Mouse (Mus musculus) midbrain, embryonic 12.5 days (tissue): ENCODE results near the gene Ets2. TPM values are rescaled to one million over a fixed set of nuclear protein-coding genes. Genes with fewer than 3 reads are reported as not detected.
"Not testable (repeated sequence)": the region's sequence is repeated elsewhere in the genome, so short reads cannot be mapped to it uniquely, and the experiment has no call there.

Experiments used
- ATAC-seq: fragments of 200-750 bp; cut with Nextera tagmentation; 2 replicates; pipeline ENCODE4 v1.8.0; 2017; ENCODE audit warnings: low read depth, moderate TSS enrichment, moderate library complexity; ENCODE audit not compliant: low FRiP score
- H3K27ac ChIP-seq: fragments of 300-500 bp; sonication (generic); replicated peaks from 2 replicates; pipeline ENCODE4 v1.5.1; 2016; ENCODE audit warnings: mild to moderate bottlenecking
- H3K27me3 ChIP-seq: fragments of 300-500 bp; sonication (generic); 2 replicates; pipeline ENCODE4 v1.6.1; 2016; ENCODE audit warnings: mild to moderate bottlenecking
- H3K36me3 ChIP-seq: fragments of 300-500 bp; sonication (generic); 2 replicates; pipeline ENCODE4 v1.6.1; 2016
- H3K4me1 ChIP-seq: fragments of 300-500 bp; sonication (generic); 2 replicates; pipeline ENCODE4 v1.6.1; 2016
- H3K4me2 ChIP-seq: fragments of 300-500 bp; sonication (generic); replicated peaks from 2 replicates; pipeline ENCODE4 v1.6.1; 2016; ENCODE audit warnings: mild to moderate bottlenecking, moderate library complexity
- H3K4me3 ChIP-seq: fragments of 300-500 bp; sonication (generic); 2 replicates; pipeline ENCODE4 v1.5.1; 2016; ENCODE audit warnings: mild to moderate bottlenecking
- H3K9ac ChIP-seq: fragments of 300-500 bp; sonication (generic); replicated peaks from 2 replicates; pipeline ENCODE4 v1.6.1; 2016; ENCODE audit warnings: mild to moderate bottlenecking, moderate library complexity
- H3K9me3 ChIP-seq: fragments of 300-500 bp; sonication (generic); 2 replicates; pipeline ENCODE4 v1.6.1; 2016; ENCODE audit warnings: mild to moderate bottlenecking
- WGBS: fragments of 180-500 bp; shearing (Covaris S2); methylation state at CpG from one replicate; pipeline ENCODE4 v1.1.7; 2016; 5-methylcytosine and 5-hydroxymethylcytosine counted together
- polyA plus RNA-seq: library from polyadenylated mRNA; unstranded; fragments of >200 nt; fragmentation: Nextera tagmentation; extraction: Ambion mirVana; gene quantifications from 2 replicates; pipeline ENCODE4 v1.2.1, GENCODE M21; 2016

Ets2 gene
- polyA plus RNA-seq, 1 experiment from 2014 or later, result 21.2 TPM

GRCm38 (mm10) chr16:95759988-95760391 is 58.1 kb downstream of the Ets2 start:
- Histone ChIP-seq H3K9ac (no peak overlapping the region), H3K27ac (no peak overlapping the region), H3K4me2 (no peak overlapping the region), H3K4me1 (no peaks in the 10 kb centered on the region), H3K4me3 (no peak overlapping the region), H3K36me3 (no peaks in the 10 kb centered on the region), H3K9me3 (no peaks in the 10 kb centered on the region), H3K27me3 (no peaks in the 10 kb centered on the region)
- no peak for ATAC-seq
- WGBS, result 73% methylated on average over 6 of the region's 6 CpGs

GRCm38 (mm10) chr16:95761742-95762141 is 59.9 kb downstream of the Ets2 start:
- WGBS, result 92% methylated on average over 6 of the region's 6 CpGs
- H3K4me3 ChIP-seq, result no peak overlapping the region
- no peak overlapping the region for H3K9ac ChIP-seq
- H3K27me3 ChIP-seq, result no peaks in the 10 kb centered on the region
- H3K9me3 ChIP-seq, result no peaks in the 10 kb centered on the region
- H3K4me1 ChIP-seq, result no peaks in the 10 kb centered on the region
- H3K4me2 ChIP-seq, result no peak overlapping the region
- no peak for ATAC-seq
- H3K27ac ChIP-seq, result no peak overlapping the region
- no peaks in the 10 kb centered on the region for H3K36me3 ChIP-seq

GRCm38 (mm10) chr16:95763201-95763600 is 61.3 kb downstream of the Ets2 start:
- Histone ChIP-seq H3K4me2 (no peak overlapping the region), H3K9me3 (no peaks in the 10 kb centered on the region), H3K4me1 (no peaks in the 10 kb centered on the region), H3K4me3 (no peak overlapping the region), H3K27me3 (no peaks in the 10 kb centered on the region), H3K36me3 (no peaks in the 10 kb centered on the region), H3K9ac (no peak overlapping the region), H3K27ac (no peak overlapping the region)
- no peak for ATAC-seq
- 85% methylated on average over 6 of the region's 6 CpGs for WGBS

GRCm38 (mm10) chr16:95764041-95764440 is 62.2 kb downstream of the Ets2 start:
- H3K4me1 ChIP-seq, H3K4me2 ChIP-seq, H3K9ac ChIP-seq, H3K27ac ChIP-seq, H3K9me3 ChIP-seq, ATAC-seq, H3K27me3 ChIP-seq, H3K36me3 ChIP-seq, H3K4me3 ChIP-seq: not testable (repeated sequence)
- WGBS, result 72% methylated on average over 8 of the region's 8 CpGs

- H3K4me1 ChIP-seq, result peaks cover 10% of the 10 kb centered on the region; the same call in 1 of the 2 replicates
- 69% methylated on average over 3 of the region's 3 CpGs for WGBS
- no peaks in the 10 kb centered on the region for H3K36me3 ChIP-seq
- H3K9ac ChIP-seq, result no peak overlapping the region
- no peaks in the 10 kb centered on the region for H3K27me3 ChIP-seq
- no peak overlapping the region for H3K4me2 ChIP-seq
- no peak for ATAC-seq
- H3K4me3 ChIP-seq, result no peak overlapping the region
- no peaks in the 10 kb centered on the region for H3K9me3 ChIP-seq
- no peak overlapping the region for H3K27ac ChIP-seq
Observed at GRCm38 (mm10) chr16:95766181-95766580, 64.3 kb downstream of the Ets2 start.

- Histone ChIP-seq H3K4me3 (no peak overlapping the region), H3K4me1 (peaks cover 10% of the 10 kb centered on the region; the same call in 1 of the 2 replicates), H3K27me3 (no peaks in the 10 kb centered on the region), H3K4me2 (no peak overlapping the region), H3K27ac (no peak overlapping the region), H3K36me3 (no peaks in the 10 kb centered on the region), H3K9me3 (no peaks in the 10 kb centered on the region), H3K9ac (no peak overlapping the region)
- 61% methylated on average over 2 of the region's 2 CpGs for WGBS
- ATAC-seq, result no peak
Observed at GRCm38 (mm10) chr16:95767246-95767645, 65.4 kb downstream of the Ets2 start.

- H3K9me3 ChIP-seq, result no peaks in the 10 kb centered on the region
- peaks cover 10% of the 10 kb centered on the region; the same call in 1 of the 2 replicates for H3K4me1 ChIP-seq
- no peak overlapping the region for H3K4me2 ChIP-seq
- H3K27me3 ChIP-seq, result no peaks in the 10 kb centered on the region
- no peak for ATAC-seq
- 43% methylated on average over 14 of the region's 14 CpGs for WGBS
- no peaks in the 10 kb centered on the region for H3K36me3 ChIP-seq
- no peak overlapping the region for H3K27ac ChIP-seq
- no peak overlapping the region for H3K9ac ChIP-seq
- no peak overlapping the region for H3K4me3 ChIP-seq
Observed at GRCm38 (mm10) chr16:95769066-95769995, 67.5 kb downstream of the Ets2 start.

GRCm38 (mm10) chr16:95769996-95770334 is 68.1 kb downstream of the Ets2 start:
- H3K4me3 ChIP-seq, result no peak overlapping the region
- no peak overlapping the region for H3K27ac ChIP-seq
- no peak overlapping the region for H3K4me2 ChIP-seq
- no peaks in the 10 kb centered on the region for H3K9me3 ChIP-seq
- H3K36me3 ChIP-seq, result no peaks in the 10 kb centered on the region
- no peak for ATAC-seq
- H3K9ac ChIP-seq, result no peak overlapping the region
- 81% methylated on average over 5 of the region's 5 CpGs for WGBS
- peaks cover 10% of the 10 kb centered on the region; the same call in 1 of the 2 replicates for H3K4me1 ChIP-seq
- H3K27me3 ChIP-seq, result no peaks in the 10 kb centered on the region

GRCm38 (mm10) chr16:95770402-95770801 is 68.5 kb downstream of the Ets2 start:
- no peak overlapping the region for H3K27ac ChIP-seq
- no peak for ATAC-seq

More at GRCm38 (mm10) chr16:95770402-95770801, 68.5 kb downstream of the Ets2 start:
- Histone ChIP-seq H3K36me3 (no peaks in the 10 kb centered on the region), H3K9me3 (no peaks in the 10 kb centered on the region), H3K4me2 (no peak overlapping the region), H3K27me3 (no peaks in the 10 kb centered on the region), H3K9ac (no peak overlapping the region), H3K4me1 (peaks cover 10% of the 10 kb centered on the region; the same call in 1 of the 2 replicates), H3K4me3 (no peak overlapping the region)

Other genes with a start within 250 kb of the Ets2 start
- gene Erg, start 115.5 kb upstream of the Ets2 start, polyA plus RNA-seq, result 3.3 and 4.3 TPM in 2 replicates